ENCODE assay signal across 24 mouse cellular contexts in genomic region chr10:119806151-119806550, GRCm38 (mm10).
A peak's percentile ranks its signal among the peaks of the same experiment; 100 is the strongest.
DNase-seq lines count a peak whose midpoint lies in the region; ATAC-seq and TF ChIP-seq lines count a peak whose summit lies in the region.
"Had no signal": no experiment of that assay in that cellular context is flagged by ENCODE, and none has a peak within 500 bp of the region (broad histone marks: within the 10 kb centered on the region; RNA-seq: fewer than 3 reads in every experiment).

No protein-coding gene starts in this region.

- H3K4me2 ChIP-seq in forebrain, embryonic 13.5 days, result no peak overlapping the region
- H3K4me2 ChIP-seq in forebrain, postnatal 0 days (ENCODE audit: low read depth), result no peak overlapping the region
- no peak overlapping the region for H3K4me2 ChIP-seq in hindbrain, embryonic 12.5 days (replicated peaks)
- H3K4me2 ChIP-seq in hindbrain, postnatal 0 days (ENCODE audit: low read depth, low read length), result no peak overlapping the region
- H3K4me2 ChIP-seq: embryonic facial prominence, embryonic 12.5 days; heart, embryonic 13.5 days; limb, embryonic 13.5 days; liver, embryonic 12.5 days had no signal

- peak overlapping the region; percentile 71; the same call in 1 of the 2 replicates for H3K27ac ChIP-seq in forebrain, embryonic 13.5 days
- H3K27ac ChIP-seq in forebrain, postnatal 0 days (ENCODE audit: low read depth, low read length), result no peak overlapping the region
- peak overlapping the region; percentile 64 for H3K27ac ChIP-seq in hindbrain, embryonic 12.5 days
- no peak overlapping the region for H3K27ac ChIP-seq in hindbrain, postnatal 0 days
- H3K27ac ChIP-seq: embryonic facial prominence, embryonic 12.5 days; gastrocnemius, adult 2 months; heart, embryonic 13.5 days; limb, embryonic 13.5 days; liver, embryonic 12.5 days had no signal

- no peaks in the 10 kb centered on the region for H3K27me3 ChIP-seq in forebrain, embryonic 13.5 days
- no peaks in the 10 kb centered on the region for H3K27me3 ChIP-seq in forebrain, postnatal 0 days (ENCODE audit: insufficient read depth, low read length)
- no peaks in the 10 kb centered on the region for H3K27me3 ChIP-seq in hindbrain, embryonic 12.5 days
- no peaks in the 10 kb centered on the region for H3K27me3 ChIP-seq in hindbrain, postnatal 0 days (ENCODE audit: insufficient read depth, low read length)
- H3K27me3 ChIP-seq: embryonic facial prominence, embryonic 12.5 days; heart, embryonic 13.5 days; limb, embryonic 13.5 days; liver, embryonic 12.5 days had no signal

- no peaks in the 10 kb centered on the region for H3K9me3 ChIP-seq in forebrain, embryonic 13.5 days (replicated peaks)
- no peaks in the 10 kb centered on the region for H3K9me3 ChIP-seq in forebrain, postnatal 0 days (ENCODE audit: low read length)
- no peaks in the 10 kb centered on the region for H3K9me3 ChIP-seq in hindbrain, embryonic 12.5 days (replicated peaks)
- no peaks in the 10 kb centered on the region for H3K9me3 ChIP-seq in hindbrain, postnatal 0 days (ENCODE audit: low read length)
- H3K9me3 ChIP-seq: embryonic facial prominence, embryonic 12.5 days; heart, embryonic 13.5 days had no signal

- H3K9ac ChIP-seq in forebrain, embryonic 13.5 days, result no peak overlapping the region
- no peak overlapping the region for H3K9ac ChIP-seq in forebrain, postnatal 0 days
- H3K9ac ChIP-seq in hindbrain, embryonic 12.5 days, result no peak overlapping the region
- H3K9ac ChIP-seq in hindbrain, postnatal 0 days (replicated peaks; ENCODE audit: low read length), result no peak overlapping the region
- H3K9ac ChIP-seq: embryonic facial prominence, embryonic 12.5 days; heart, embryonic 13.5 days; limb, embryonic 13.5 days; liver, embryonic 12.5 days had no signal

- peaks cover 8% of the 10 kb centered on the region for H3K4me1 ChIP-seq in forebrain, embryonic 13.5 days
- no peaks in the 10 kb centered on the region for H3K4me1 ChIP-seq in forebrain, postnatal 0 days (ENCODE audit: insufficient read depth)
- H3K4me1 ChIP-seq in hindbrain, embryonic 12.5 days, result peaks cover 20% of the 10 kb centered on the region
- no peaks in the 10 kb centered on the region for H3K4me1 ChIP-seq in hindbrain, postnatal 0 days (ENCODE audit: insufficient read depth, low read length)
- H3K4me1 ChIP-seq: embryonic facial prominence, embryonic 12.5 days; limb, embryonic 13.5 days; liver, embryonic 12.5 days had no signal

- ATAC-seq in forebrain, embryonic 13.5 days, result peak; percentile 25; the same call in 1 of the 2 replicates
- ATAC-seq in forebrain, postnatal 0 days, result no peak
- ATAC-seq in hindbrain, embryonic 12.5 days (ENCODE audit: low FRiP score), result no peak
- no peak for ATAC-seq in hindbrain, postnatal 0 days
- ATAC-seq: CD4-positive, CD25-positive, alpha-beta regulatory T cell, adult 4 months; intestine, postnatal 0 days; liver, embryonic 12.5 days had no signal

- H3K4me3 ChIP-seq in forebrain, embryonic 13.5 days, result no peak overlapping the region
- no peak overlapping the region for H3K4me3 ChIP-seq in forebrain, postnatal 0 days (ENCODE audit: low read depth, low read length)
- no peak overlapping the region for H3K4me3 ChIP-seq in hindbrain, embryonic 12.5 days
- H3K4me3 ChIP-seq in hindbrain, postnatal 0 days (ENCODE audit: low read length), result no peak overlapping the region
- H3K4me3 ChIP-seq: embryonic facial prominence, embryonic 12.5 days; gastrocnemius, adult 2 months; heart, embryonic 13.5 days; limb, embryonic 13.5 days; liver, embryonic 12.5 days had no signal

- WGBS in forebrain, embryonic 13.5 days, result 22% methylated on average over 8 of the region's 8 CpGs
- WGBS in forebrain, postnatal 0 days, result 26% methylated on average over 8 of the region's 8 CpGs
- WGBS in hindbrain, embryonic 12.5 days, result 50% methylated on average over 8 of the region's 8 CpGs
- WGBS in hindbrain, postnatal 0 days, result 31% methylated on average over 8 of the region's 8 CpGs

- no peaks in the 10 kb centered on the region for H3K36me3 ChIP-seq in forebrain, embryonic 13.5 days (ENCODE audit: poor library complexity, severe bottlenecking)
- H3K36me3 ChIP-seq in forebrain, postnatal 0 days (ENCODE audit: insufficient read depth), result no peaks in the 10 kb centered on the region
- H3K36me3 ChIP-seq in hindbrain, embryonic 12.5 days, result no peaks in the 10 kb centered on the region
- H3K36me3 ChIP-seq in hindbrain, postnatal 0 days (ENCODE audit: insufficient read depth, low read length), result no peaks in the 10 kb centered on the region
- H3K36me3 ChIP-seq: embryonic facial prominence, embryonic 12.5 days; heart, embryonic 13.5 days; limb, embryonic 13.5 days; liver, embryonic 12.5 days had no signal

- DNase-seq in forebrain, postnatal 0 days, result no peak
- no peak for DNase-seq in hindbrain, postnatal 0 days (ENCODE audit: low spot score)
- DNase-seq in retina, postnatal 1 day, result peak; percentile 24
- no peak for DNase-seq in retina, embryonic 14.5 days (ENCODE audit: low spot score)
- DNase-seq in adrenal gland, adult 8-10 months, result no peak
- DNase-seq in frontal cortex, postnatal 25 days (ENCODE audit: low spot score in 2 of 2), result no peak
- DNase-seq: adrenal gland, postnatal 36 days; cerebellum, adult 11 months; cerebellum, adult 9-11 months; gastrocnemius, adult 2 months; heart, postnatal 14 days; kidney, postnatal 25 days; lung, adult 18-20 months; lung, postnatal 10 days; thymus, adult 18-20 months; thymus, postnatal 36 days had no signal

- TF ChIP-seq CTCF in forebrain, postnatal 0 days (IDR thresholded peaks at IDR 0.05; ENCODE audit: low read depth), result no peak
- no peak for TF ChIP-seq CTCF in hindbrain, postnatal 0 days (IDR thresholded peaks at IDR 0.05; ENCODE audit: low read depth)

Comparison
In these comparisons a context has a peak if more than half of its experiments do, and no peak if none do; other contexts are left out.
1. H3K27ac ChIP-seq: peak in forebrain, embryonic 13.5 days (single experiment) and hindbrain, embryonic 12.5 days (single experiment); none in forebrain, postnatal 0 days (single experiment) and hindbrain, postnatal 0 days (single experiment).